Mouse (Mus musculus): ENCODE data around the gene Ryr3.
A peak's percentile ranks its signal among the peaks of the same experiment; 100 is the strongest.

Gene Ryr3

DNA sequence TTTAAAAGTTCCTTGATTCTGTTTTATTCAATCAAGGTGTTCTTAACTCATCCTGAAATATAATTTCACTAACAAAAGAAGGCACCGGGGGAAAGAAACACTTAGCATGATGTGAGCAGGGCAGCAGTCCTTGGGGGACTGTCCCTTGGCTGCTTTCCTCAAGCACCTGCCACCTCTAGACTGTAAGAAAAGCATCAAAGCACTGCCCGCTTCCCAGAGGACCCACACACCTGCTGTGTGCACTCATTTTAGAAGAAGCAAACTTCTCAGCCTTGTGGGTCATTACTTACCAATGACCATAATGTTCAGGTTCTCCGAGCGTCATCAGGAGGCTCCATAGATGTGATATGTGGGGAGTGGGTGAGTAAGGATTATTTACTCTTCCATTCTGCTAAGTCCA lies 307.8 kb downstream of the Ryr3 start:
- no peak for DNase-seq

DNA sequence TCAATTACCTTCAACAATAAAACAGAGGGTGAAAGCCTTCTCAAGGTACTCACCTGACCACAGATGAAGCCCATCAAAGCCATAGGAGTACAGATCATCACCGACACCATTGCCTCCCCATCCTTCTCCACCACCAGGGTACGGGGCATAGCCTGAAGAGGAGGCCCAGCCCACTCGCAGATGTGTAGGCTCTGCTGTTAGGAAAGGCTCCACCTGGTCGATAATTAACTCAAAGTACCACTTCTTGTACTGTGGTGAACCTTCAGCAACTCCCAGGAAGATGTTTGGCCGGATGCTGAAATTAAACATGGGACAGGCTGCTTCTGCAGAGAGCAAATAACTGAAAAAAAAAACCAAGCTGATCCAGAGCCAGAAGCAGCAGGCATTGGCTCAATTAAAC lies 316.1 kb downstream of the Ryr3 start:
- DNase-seq, result no peak

DNA sequence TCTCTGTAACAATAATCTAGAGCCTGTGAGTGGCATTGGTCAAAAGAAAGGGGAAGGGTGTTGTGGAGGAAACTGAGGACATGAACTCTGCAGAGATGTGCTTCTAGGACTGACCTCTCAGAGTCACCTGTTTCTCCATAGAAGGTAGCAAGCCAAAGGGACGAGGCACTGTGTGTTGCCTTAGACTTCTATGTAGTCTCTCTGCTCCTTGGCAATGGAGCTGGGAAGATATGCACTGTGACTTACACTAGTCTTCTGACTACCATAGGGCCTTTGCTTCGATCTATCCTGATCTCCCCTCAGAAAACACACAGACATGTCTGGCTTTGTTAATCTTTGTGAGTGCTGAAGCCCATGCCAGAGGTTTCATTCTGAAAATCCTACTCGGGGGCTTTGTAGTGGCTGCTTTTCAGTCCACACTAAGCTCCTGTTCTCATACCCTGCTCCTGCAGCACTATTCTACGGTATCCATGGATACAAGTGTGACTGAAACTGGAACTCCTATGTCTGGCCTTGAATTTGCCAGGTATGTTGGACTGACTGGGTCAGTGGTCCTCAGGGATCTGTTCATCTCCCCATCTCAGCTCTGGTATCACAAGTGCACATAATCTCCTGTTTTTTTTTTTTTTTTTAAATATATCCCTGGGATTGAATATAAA lies 332.3 kb downstream of the Ryr3 start:
- DNase-seq, result no peak

DNA sequence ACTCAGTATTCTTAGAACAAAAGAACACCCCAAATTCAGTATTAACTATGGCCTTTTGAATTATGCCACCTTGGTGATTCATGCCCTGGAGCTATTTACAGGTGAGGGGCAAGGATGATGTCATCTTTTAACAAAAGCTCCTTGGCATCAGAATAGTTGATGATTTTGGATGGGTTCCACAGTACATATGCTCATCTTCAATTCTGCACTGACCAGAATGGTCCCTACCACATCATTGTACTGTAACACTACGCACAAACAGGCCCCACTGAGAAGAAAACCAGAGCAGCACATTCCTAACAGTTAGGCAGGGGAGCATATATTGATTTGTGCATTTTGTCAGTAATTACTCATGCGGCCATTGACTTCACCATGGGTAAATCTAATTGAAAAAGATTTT lies 335.1 kb downstream of the Ryr3 start:
- DNase-seq, result no peak

DNA sequence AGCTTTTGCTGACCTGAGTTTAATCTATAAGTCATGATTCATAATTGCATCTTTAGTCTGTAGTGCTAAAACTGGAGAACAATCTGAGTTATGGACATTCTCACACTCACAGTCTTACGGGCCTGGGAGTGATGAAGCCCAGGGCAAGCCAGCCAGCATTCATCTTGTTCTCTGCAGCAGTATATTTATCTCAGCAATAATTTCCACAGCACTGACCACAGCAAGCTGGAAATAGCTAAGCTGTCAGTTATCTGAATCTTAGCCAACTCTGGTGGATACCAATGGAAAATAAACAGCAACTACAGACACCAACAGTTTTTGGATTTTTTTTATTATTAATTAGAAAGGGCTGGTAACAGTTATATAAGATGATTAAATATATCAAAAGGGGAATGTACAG lies 335.5 kb downstream of the Ryr3 start:
- DNase-seq, result no peak

DNA sequence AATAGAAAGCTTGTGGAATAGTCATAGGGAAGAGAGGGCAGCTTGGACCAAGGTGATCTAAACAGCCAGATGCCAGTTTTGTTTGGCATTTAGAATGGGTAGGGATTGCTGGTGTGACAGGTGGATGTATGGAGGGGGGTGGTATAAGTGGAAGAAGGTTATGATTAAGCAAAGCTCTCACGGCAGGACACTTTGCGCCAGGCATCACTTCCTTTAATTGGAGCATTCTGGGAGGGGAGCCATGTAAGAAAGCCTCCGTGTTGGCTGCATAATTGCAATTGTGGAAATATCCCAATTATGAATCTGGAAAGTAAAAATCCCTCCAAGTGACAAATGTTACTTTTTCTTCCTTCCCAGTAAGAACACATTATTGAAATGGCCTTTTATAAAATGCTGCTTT lies 339.5 kb downstream of the Ryr3 start:
- DNase-seq, result peak; percentile 12

DNA sequence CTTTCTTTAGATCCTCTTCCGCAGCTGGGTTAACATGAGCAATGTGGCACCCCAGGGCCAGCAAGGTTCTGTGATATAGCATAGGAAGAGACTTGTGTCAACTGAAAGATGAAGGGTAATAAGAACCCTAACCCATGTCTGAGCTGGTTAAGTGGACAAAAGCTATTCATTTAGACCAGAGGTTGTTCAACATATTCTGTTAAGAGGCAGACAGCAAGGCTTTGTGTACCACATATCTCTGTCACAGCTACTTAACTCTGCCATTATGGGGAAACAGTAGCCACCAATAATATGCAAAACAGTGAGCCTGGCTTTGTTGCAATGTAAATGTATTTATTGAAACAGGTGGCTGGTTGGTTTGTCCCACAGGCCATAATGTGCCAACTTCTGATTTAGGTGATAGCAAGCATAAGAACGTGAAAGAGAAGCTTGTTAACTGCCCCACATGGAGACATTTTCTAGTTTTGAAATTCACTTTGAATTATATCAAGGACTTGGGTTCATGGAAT lies 350.8 kb downstream of the Ryr3 start:
- no peak for DNase-seq

DNA sequence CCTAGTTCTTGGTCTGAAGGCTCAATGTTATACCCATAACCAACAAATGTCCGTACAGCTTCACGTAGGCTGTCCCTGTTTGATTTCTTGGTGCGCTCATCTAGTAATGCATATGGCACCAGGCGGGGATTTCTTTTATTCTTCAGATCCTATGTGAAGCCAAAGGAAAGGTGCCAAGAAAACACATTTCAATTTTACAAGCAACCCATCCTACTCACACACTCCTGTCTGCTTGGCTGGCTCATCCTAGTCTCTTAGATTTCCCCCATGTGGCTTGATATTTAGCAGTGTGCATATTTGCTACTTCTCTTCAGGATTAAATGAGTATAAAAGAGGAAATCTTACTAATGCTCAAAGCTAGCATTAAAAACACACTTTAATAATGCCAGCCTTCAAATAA lies 355.1 kb downstream of the Ryr3 start:
- DNase-seq, result peak; percentile 47

DNA sequence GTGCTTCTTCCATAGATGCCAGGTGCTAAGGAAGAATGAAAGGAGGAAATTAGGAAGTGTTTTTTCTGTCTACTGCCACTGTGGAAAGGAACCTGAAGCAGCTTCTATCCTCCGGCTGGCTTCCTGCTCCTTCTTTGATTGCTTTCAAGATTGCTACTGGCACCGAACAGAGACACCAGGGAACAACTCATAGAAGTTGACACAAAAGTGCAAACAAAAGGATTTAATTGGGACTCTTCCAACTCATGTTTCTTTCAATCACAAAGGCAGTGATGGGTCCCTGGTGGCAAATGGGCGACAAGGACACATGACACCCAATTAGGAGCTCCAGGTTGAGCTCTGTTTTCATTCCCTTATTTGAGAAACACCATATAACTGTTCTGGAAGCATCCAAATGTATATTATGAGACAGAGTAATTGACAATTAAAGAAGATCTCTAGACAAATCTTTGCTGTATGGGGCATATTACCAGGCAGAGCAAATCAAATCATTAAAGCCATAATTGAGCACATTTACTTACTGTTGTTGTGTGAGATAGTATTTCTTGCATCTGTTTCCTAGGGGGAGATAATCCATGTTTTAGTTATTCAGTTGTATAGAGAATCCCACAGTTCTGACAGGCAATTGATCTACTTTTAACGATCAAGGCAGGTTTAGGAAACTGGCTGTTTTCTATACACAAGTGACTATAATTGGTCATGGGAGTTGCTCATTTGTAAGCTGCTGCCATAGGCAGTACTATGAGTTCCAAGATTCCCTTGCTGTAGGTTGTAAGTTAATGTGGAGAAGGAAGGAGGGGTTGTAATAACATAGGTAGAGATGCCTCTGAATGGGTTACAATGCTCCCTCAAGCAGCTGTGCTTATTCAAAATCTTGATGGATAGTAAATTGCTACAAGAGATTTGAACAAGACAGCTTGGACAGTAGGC lies 371.0 kb downstream of the Ryr3 start:
- DNase-seq, result no peak

DNA sequence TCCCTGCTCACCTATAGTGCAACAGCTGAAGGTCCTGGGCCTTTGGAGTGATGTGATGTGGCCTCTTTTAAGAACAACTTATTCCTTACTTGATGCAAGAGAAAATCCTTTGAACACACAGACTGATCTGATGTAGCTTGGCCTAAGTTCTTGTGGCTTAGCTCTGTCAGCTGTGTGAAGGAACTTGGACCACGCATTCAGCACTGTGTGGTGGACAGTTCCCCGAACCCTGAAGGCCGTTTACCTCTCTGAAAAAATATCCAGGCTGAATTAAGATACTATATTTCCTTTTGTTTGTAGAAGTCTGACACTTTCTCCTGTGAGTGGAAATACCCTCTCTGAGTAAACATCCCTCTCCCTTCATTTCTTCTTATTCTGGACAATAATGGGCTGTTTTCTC lies 374.0 kb downstream of the Ryr3 start:
- no peak for DNase-seq

DNA sequence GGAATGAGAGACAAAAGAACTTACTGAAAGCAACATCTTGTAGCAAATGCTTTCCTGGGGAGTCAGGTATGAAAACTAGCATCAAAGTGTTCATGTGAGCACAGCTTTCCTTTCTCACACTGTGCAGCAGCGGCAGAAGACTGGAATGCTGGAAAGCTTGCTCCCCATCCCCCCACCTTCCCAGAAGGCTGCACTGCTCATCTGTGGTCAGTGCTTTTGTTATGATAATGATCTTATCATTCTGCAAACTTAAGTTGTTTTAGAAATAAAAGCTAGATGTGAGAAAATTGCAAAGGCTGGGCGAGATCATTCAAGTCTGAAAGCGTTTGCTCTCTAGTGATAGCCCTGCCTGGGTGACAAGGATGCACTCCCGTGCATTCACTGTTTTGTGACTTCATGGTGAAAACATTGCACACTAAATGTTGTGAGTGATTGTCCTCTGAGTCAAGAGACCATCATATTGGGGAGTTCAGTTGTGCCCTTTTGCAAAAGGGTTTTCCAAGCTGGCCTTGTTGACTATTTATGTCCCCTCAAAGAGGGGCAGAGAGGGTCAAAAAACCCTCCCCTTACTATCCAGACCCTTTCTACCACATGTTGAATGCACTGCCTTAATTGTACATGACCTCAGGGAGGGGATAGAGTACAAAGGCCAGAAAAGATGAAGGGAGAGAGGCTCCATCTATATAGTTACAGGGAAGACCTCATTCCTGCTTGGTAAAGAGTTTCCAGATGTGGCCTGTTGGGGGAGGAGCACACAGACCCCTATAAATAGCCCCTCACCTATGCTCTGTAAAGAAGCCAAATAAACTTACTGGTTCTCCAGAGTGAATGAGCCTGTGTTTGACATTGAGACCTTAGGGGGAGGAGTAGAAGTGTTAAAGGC lies 385.2 kb downstream of the Ryr3 start:
- no peak for DNase-seq

DNA sequence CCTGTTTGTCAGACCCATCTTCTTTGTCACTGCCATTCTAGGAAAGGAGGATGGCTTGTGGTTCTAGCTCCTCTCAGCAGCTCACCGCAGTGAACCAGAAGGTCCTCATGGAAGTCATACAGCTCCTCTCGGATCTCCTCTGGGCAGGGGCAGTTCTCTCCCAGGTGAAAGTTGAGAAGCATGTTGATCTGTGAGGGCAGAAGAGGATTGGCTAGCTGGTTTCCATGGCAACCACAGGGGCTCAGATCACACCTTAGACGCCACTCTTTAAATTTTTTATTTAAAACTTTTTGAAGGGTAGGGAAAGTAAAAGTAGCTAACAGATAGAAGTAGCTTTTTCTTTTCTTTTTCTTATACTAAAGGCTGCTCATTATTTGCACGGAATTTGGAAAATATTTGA lies 390.3 kb downstream of the Ryr3 start:
- DNase-seq, result no peak

DNA sequence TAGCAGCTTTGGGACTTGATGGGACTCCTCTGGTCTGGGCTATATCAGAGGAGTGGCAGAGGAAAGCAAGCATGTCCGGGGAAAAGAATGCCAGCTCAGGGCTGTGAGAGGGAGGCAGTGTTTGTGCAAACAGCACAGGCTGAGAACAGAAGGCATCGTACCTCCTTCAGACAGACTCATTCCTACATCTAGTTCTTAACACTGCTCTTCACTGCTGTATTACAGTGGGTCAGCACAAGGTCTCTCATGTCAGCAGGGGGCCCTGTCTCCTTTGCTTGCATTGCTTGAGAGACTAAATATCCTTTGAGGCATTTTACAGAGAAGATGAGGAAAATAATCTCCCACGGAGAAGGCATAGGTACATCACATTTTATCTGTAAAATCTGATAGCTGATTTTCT lies 394.2 kb downstream of the Ryr3 start:
- DNase-seq, result no peak

DNA sequence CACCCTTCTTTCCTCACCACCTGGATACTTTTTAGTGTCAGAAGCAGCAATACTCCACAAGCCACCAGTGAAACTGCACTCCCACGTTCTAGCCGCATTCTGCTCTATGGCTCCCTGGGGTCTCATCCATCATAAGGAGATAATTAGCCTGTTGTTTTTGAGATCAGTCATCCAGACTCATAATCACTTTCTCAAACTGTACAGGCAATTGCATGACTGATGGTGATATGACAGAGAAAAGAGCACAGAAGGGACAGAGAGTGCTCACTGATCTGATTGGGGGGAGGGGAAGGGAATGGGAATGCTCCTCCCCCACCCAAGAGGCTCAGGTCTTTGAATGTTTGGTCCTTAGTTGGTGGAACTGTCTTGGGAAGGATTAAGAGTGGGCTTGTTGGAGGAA lies 397.8 kb downstream of the Ryr3 start:
- no peak for DNase-seq

DNA sequence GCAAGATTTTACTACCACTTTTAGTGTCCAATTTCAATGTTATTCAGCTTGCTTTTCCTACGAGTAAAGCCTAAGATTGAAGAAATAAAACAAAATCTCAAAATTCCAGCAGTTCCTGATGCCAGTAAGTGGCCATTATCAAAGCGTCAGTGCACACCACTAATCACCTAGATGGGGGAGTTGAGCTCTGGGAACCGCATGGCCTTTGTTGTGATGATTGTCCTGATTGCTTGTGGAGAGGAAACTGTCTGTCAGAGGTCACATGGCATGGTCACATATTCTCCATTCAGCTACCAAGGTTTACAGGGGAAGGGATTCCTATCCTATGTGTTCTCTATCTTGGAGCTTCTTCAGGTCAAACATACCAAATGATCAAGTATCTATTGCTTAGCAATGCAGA lies 399.9 kb downstream of the Ryr3 start:
- DNase-seq, result no peak

DNA sequence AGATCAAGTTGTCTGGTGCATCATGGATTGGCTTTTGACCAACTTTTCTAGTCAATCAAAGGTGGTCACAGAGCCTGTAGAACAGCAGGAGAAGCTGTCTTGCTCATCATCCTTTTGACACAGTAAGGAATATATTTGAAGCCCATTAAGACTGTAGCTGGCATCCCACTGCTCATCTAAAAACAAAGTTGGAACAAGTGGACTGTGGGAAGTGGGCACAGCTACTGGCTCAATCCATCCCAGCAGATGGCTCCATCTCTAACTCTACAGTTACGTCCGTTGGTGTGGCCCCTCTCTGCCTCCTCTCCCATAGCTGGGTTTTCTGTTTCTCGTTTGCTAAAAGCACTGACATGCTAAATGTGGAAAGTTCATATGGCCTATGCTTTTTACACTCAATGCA lies 400.9 kb downstream of the Ryr3 start:
- no peak for DNase-seq

DNA sequence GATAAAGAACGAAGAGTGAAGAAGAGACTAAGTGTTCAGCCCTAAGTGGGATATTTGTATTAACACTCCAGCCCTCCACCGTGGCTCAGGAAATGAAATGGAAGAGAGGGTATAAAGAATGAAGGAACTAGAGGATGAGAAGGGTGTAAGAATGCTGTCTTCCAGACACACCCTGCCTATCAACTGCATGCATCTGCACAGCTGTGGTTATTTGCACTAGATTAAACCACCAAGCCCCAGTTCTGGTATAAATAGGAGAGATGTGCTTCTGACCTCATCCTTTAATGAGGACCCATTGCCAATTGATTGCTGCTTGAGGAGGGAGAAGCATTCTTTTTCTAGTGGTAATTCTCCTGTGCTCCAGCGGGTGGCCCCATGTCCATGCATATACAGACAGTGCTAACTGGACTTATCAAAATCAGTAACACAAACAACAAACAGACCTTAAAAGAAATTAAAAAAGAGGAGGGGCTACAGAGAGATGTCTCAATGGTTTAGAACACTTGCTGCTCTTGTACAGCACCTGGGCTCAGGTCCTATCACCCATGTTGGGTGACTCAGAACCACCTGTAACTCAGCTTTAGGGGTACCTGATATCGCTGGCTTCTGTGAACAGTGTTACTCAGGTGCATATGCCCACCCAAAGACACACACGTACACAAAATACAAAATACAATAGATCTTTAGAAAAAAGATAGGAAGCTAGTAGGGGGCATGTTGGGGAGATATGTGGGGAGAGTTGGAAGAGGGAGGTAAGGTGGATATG lies 404.1 kb downstream of the Ryr3 start:
- DNase-seq, result no peak

DNA sequence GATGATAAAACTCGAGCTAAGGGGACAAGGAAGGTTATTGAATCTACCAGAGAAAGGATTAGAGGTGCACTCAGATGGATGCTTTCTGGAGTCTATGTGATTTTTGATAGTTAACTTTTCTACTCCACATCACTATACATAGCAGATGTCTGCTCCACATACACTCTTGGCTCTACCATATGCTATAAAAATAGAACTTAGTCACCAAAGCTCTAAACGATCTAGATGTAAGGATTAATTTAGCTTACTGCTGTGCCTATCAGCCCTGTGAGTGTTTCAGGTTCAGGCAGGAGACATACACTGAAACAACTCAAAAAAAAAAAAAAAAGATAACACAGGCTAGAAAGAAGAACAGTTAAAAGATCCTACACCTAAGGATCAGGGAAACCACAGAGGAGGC lies 410.9 kb downstream of the Ryr3 start:
- DNase-seq, result no peak

DNA sequence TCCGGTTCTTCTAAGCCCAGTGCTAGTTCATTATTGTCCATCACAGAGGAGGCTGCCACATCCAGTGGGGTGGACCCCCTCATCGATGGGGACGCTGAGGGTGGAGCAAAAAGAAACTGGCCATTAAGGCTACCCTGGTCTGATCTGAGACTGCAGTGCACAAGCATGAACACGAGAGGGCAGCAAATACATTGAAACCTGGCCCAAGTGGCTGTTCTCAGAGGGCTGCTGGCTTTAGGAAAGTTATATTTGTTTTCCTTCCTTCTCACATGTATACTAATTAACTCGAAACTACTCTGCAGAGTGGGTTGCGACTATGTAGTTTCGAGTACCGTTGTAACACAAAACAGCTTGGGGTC lies 416.9 kb downstream of the Ryr3 start:
- DNase-seq, result no peak

DNA sequence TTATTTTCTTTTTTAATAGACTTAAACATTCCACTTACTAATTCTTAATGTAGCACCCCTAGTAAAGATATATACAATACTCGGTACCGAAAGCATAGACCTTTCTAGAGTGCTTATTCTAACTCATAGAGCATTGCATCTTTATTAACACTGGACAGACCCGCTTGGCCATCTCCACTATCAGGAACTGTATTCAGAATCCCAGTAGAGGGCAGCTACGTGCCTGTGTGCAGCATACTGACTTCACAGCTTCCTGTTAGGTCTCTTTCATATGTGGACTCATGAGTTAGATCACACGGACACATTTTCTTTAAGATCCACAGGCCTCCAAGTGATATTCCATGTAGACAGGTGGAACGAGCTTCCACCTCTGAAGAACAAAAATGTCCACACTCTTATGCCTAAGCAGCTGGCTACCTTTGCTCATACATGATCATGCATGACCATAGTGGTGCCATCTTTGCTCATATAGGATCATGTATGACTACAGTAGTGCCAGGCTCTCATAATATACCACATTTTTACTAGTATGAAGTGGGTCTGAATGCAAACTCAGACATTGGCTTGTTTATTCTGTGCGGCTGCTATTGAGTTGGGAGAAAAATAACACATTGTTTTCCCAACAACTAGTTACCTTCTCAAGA lies 417.4 kb downstream of the Ryr3 start:
- no peak for DNase-seq

DNA sequence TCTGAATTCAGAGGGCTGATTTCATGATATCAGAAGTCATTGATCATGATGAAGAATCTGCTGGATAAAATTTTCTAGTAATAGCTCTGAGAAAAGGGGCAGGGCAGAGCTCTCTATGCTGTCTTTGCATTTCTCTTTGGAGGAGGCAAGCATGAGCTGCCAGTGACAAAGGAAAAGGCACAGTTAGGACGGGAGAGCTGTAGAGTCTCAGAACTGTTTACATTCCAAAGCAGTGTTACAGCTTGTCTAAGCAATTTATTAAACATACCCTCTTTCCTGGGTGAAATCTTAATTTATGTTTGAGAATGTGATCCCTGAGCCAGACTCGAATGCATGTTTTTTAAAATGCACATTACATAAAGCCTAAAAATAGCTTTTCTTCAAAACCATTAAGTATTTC lies 435.3 kb downstream of the Ryr3 start:
- no peak for DNase-seq

DNA sequence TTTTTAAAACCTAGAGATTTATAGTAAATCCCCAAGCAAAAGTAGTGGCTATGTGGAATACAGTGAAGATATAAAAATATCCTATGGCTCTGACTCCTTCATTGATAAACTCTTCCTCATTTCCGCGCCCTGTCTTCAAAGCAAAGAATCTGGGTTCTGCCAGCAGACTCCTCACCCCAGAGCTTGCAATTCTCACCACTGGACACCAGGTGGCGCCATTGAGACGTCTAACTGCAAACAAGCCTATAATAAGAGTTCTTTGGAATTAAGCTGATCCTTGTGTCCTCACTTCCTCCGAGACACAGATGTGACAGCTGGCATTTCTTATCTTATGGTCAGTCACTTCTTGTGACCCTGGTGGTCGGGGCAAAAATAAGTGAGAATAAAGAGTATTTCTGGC lies 442.1 kb downstream of the Ryr3 start:
- peak; percentile 67 for DNase-seq

All from layer of hippocampus, adult 9-11 months (tissue).